Mouse (Mus musculus): ENCODE results near the gene Cdc42ep3. TPM values are rescaled to one million over a fixed set of nuclear protein-coding genes. Genes with fewer than 3 reads are reported as not detected.

Gene Cdc42ep3
- polyA plus RNA-seq (2012; rRNA removed), result 15.9 and 18.6 TPM in 2 replicates

GRCm38 (mm10) chr17:79354444-79355270 is at the start of gene Cdc42ep3:
Gene Cdc42ep3, minus strand, starts transcription at chr17:79355091.

